Mouse (Mus musculus) kidney, adult 9 months (tissue): Measurements from ENCODE around the gene Nosip.
A peak's percentile ranks its signal among the peaks of the same experiment; 100 is the strongest.

Experiments used
- DNase-seq: peaks from one replicate; pipeline ENCODE4 v3.0.0; 2022

Gene Nosip

DNA sequence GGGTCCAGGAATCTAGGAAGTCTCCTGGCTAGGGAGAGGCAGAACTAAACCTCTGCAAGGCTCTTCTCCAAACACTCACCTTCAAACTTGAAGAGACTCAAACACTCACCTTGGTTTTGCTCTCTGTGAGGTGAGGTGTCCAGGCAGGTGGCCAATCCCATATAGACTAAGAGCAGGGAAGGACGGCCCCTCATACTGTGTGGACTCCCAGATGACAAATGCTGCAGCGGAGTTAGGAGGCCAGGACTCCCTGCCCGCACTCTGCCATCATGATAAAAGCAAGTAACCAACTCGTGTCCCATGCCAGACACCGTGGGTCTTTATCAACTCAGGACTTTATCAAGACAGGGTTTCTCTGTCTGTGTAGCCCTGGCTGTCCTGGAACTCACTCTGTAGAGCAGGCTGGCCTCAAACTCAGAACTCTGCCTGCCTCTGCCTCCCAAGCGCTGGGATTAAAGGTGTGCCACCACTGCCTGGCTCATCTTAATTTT lies 1.6 kb upstream of the Nosip start:
- DNase-seq: peak; percentile 28

DNA sequence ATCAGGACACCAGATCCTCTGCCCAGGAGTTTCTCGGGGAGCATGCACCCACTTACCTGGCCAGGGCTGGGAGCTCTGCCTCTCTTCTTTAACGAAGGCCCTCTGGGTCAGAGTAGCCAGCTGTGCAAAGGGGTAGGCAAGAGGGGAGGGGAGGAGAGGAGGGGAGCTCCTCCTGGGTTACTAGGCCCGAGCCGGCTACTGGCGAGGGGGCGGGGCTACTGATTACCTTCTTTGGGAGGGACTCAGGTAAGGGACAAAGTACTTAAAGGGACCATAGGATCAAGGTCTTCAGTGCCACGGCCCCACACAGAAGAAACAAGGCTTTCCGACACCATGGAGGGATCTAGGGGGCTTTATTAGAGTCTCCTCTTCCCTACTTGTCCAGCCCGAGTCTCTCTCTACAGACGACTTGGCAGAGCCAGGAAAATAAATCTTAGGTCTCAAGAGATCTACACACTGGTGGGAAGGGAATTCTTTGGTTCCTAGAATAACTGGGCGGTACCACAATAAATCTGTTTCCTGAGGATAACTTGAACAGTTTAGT lies 625 bp upstream of the Nosip start:
- DNase-seq: peak; percentile 88

DNA sequence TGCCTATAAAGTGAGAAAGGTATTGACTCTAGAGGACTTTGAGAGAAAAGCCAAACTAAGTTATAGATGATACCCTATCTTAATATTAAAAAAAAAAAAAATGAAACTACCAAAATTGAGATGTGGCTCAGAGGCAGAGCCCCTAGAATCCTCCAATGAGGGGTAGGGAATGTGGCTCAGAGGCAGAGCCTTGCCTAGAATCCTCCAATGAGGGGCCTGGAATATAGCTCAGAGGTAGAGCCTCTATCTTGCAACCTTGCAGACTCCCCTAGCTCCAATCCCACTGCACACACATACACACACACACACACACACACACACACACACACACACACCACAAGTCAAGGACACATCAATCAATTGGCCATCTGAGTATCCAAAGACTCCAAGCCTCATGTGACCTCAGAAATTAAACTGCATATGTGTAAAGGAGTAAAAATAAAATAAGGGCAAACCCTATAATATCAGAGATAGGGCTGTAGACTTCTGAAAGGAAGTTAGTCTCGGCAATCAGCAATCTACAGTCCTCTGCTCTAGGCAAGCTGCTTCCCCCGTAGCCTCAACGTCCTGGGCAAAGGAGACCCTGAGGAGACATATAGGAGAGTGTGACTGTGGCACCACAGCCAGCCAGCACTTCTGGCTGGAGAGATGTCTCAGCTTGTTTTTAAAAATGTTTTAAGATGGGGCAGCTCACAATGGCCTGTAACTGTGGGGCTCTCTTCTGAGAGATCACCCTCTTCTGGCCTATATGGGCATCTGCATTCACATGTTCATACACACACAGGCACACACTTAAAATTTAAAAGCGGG lies 5.2 kb downstream of the Nosip start:
- no peak for DNase-seq

DNA sequence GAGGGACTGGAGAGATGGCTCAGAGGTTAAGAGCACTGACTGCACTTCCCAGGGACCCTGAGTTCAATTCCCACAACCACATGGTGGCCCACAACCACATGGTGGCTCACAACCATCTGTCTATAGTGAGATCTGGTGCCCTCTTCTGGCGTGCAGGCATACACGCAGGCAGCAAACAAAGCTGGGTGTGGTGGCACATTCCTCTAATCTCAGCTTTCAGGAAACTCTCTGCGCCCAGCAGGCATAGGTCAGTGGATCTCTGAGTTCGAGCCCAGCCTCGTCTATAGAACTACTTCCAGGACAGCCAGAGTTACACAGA lies 5.7 kb downstream of the Nosip start:
- DNase-seq: peak; percentile 72

GRCm38 (mm10) chr7:45069671-45070070 lies 7.4 kb downstream of the Nosip start:
- DNase-seq: no peak

DNA sequence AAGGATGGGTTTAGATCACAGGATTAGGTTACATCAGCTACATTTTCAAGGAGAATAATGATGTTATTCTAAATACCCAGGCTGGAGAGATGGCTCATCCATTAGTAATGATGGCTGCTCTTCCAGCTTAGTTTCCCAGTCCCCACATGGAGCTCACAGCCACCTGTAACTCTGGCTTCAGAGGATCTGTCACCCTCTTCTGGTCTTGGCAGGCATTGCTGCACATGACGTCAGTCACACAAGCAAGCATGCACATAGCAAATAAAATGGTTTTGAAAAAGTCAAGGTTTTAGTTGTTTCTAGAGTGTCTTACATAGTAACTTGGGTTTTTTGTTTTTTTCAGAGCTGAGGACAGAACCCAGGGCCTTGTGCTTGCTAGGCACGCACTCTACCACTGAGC lies 10.0 kb downstream of the Nosip start:
- peak; percentile 39 for DNase-seq

GRCm38 (mm10) chr7:45073171-45073707 lies 11.0 kb downstream of the Nosip start:
- no peak for DNase-seq

DNA sequence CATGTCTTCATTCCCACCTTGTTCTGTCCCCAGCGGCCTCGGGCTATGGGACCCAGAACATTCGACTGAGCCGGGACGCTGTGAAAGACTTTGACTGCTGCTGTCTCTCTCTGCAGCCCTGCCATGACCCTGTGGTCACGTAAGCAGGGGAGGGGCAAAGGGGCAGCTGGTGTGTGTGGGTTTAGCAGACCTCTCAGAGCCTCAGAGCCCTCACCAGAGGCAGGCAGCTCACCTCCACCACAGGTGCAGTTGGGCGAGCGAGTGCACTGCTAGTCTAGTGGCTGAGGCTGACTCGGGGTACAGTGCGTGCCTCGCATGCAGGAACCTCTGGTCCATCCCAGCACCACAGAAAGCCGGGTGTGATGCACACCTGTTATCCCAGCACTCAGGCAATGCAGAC lies 11.7 kb downstream of the Nosip start:
- no peak for DNase-seq

GRCm38 (mm10) chr7:45075405-45075804 lies 13.2 kb downstream of the Nosip start:
- no peak for DNase-seq

- no peak for DNase-seq
These were observed 14.3 kb downstream of the Nosip start for GRCm38 (mm10) chr7:45076501-45076900.

DNA sequence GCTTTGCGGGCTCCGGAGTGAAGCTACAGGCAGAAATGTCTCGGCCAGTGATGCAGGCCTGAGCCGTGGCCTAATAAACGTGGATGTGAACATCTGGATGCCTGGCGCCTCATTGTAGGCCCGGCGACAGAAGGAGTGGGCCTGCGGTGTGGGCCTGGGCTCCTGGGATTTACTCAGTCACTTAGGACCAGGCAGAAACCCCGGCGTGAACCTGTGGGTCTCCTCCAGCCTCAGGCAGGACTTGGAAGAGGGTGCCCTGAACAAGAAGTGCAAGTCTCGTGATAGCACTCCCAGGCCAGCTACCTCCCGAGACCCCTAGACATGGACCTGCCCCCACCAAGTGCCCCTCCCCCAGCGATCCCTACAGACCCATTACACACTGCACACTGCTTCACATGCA lies 15.1 kb downstream of the Nosip start:
- DNase-seq: no peak

DNA sequence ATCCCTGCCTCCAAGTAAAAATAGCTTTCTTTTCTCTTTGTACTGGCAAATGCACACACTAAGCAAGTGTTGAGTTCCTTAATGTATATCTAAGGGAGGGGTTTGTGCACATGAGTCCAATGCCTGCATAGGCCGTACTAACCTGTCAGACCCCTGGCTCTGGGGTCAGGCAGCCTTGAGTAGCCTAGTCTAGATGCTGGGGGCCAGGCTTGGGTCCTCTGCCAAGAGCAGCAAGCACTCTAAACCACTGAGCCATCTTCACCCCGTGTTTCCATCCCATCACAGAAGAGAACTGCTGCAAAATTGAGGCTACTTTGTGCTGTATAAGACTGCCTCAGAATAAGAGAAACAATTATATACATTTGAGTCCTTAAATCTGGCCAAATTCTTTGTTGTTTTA lies 15.6 kb downstream of the Nosip start:
- no peak for DNase-seq

- DNase-seq: peak; percentile 81
These were observed 16.3 kb downstream of the Nosip start for GRCm38 (mm10) chr7:45078513-45078912.

DNA sequence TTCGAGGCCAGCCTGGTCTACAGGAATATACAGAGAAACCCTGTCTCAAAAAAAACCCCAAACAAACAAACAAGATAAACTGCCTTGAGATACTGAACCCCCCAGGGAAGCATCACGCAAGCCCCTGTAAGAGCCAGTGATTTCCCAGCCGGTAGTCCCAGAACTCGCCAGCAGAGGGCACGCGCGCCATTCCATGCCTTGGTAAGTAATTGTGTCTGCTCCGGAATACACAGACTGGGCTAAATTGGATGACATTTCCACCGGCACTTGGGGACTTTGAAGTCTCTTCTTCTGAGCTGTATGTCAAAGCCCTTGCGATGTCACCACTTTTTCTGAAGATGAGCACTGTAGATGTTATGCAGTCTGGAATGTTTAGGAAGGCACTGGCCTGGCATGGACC lies 17.6 kb downstream of the Nosip start:
- peak; percentile 94 for DNase-seq

DNA sequence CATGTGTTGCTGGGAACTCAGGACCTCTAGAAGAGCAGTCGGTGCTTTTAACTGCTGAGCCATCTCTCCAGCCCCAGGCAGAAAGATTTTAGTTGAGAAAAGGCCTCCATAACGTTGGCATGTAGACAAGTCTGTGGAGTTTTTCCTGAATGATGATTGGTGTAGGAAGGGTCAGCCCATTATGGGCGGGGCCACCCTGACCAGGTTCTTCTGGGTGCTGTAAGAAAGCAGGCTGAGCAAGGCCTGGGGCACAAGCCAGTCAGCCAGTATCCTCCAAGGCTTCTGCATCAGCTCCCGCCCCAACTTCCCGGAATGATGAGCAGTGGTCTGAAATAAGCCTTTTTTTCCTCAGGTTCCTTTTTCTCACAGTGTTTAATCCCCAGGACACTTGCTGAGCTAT lies 18.8 kb downstream of the Nosip start:
- DNase-seq: no peak

- DNase-seq: peak; percentile 47
These were observed 20.4 kb downstream of the Nosip start for GRCm38 (mm10) chr7:45082401-45083299.

- no peak for DNase-seq
These were observed 21.2 kb downstream of the Nosip start for GRCm38 (mm10) chr7:45083300-45083890.

GRCm38 (mm10) chr7:45086084-45086483 lies 23.9 kb downstream of the Nosip start:
- DNase-seq: no peak

DNA sequence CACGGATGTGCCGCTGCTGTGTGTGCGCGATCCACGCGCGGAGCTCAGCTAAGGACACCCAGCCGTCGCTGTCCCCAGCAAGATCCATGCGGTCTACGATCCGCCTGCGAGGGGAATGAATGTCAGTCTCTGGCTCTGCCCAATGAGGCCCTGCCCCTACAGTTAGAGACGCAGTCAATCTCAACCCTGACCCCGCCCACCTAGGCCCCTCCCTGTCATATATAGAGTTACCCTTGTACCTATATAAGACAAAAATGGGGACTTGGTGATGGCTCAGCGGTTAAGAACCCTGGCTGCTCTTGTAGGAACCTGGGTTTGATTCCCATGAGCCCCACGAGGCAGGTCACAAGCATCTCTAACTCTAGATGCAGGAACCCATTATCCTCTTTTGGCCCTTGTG lies 26.4 kb downstream of the Nosip start:
- DNase-seq: no peak

- no peak for DNase-seq
These were observed 28.2 kb downstream of the Nosip start for GRCm38 (mm10) chr7:45090251-45090977.

- no peak for DNase-seq
These were observed 29.1 kb downstream of the Nosip start for GRCm38 (mm10) chr7:45091001-45091990.
